Mouse (Mus musculus): ENCODE results near the gene Cdsn. TPM values are rescaled to one million over a fixed set of nuclear protein-coding genes. Genes with fewer than 3 reads are reported as not detected.

Cdsn gene
- total RNA-seq, 2 experiments from 2014 or later: 0.14 to 0.15 TPM

GRCm38 (mm10) chr17:35532901-35533300 is 19.0 kb upstream of the Cdsn start, which contains the start of gene Psors1c2:
Psors1c2 (plus strand) TSS chr17:35533201.
- DNase-seq: no peak
- intact Hi-C loops (cut with DNase I): loop anchor here (1.0 kb wide), 1 partner anchor 49 kb away; no protein-coding TSS in a partner anchor

GRCm38 (mm10) chr17:35534343-35534742 is 17.6 kb upstream of the Cdsn start:
- intact Hi-C loops (cut with DNase I): no loop called here

GRCm38 (mm10) chr17:35537421-35537820 is 14.5 kb upstream of the Cdsn start:
- DNase-seq: no peak
- intact Hi-C loops (cut with DNase I): no loop called here

More at GRCm38 (mm10) chr17:35534343-35534742, 17.6 kb upstream of the Cdsn start:
- peak; percentile 70 to 84 for DNase-seq

GRCm38 (mm10) chr17:35538476-35538875 is 13.5 kb upstream of the Cdsn start:
- no peak for DNase-seq
- intact Hi-C loops (cut with DNase I): no loop called here

- DNase-seq: no peak
- intact Hi-C loops (cut with DNase I): no loop called here
These were observed 12.4 kb upstream of the Cdsn start for GRCm38 (mm10) chr17:35539540-35539939.

GRCm38 (mm10) chr17:35542761-35543411 is 9.0 kb upstream of the Cdsn start:
- no peak for DNase-seq
- intact Hi-C loops (cut with DNase I): no loop called here

GRCm38 (mm10) chr17:35543412-35543861 is 8.5 kb upstream of the Cdsn start:
- intact Hi-C loops (cut with DNase I): no loop called here
- DNase-seq: peak in 1 of 2 experiments; percentile 22

GRCm38 (mm10) chr17:35544001-35544400 is 7.9 kb upstream of the Cdsn start:
- DNase-seq: no peak
- intact Hi-C loops (cut with DNase I): loop anchor here (2.0 kb wide), 1 partner anchor 35 kb away; no protein-coding TSS in a partner anchor

GRCm38 (mm10) chr17:35544680-35545079 is 7.2 kb upstream of the Cdsn start:
- DNase-seq: peak; percentile 61 to 76
- intact Hi-C loops (cut with DNase I): loop anchor here (2.0 kb wide), 1 partner anchor 34 kb away; no protein-coding TSS in a partner anchor

- DNase-seq: no peak
- intact Hi-C loops (cut with DNase I): no loop called here
These were observed 4.5 kb upstream of the Cdsn start for GRCm38 (mm10) chr17:35547465-35547864.

- no peak for DNase-seq
- intact Hi-C loops (cut with DNase I): no loop called here
These were observed 3.3 kb upstream of the Cdsn start for GRCm38 (mm10) chr17:35548636-35549035.

- intact Hi-C loops (cut with DNase I): no loop called here
These were observed 2.3 kb upstream of the Cdsn start for GRCm38 (mm10) chr17:35549437-35550142.

GRCm38 (mm10) chr17:35550143-35550494 is 1.8 kb upstream of the Cdsn start:
- no peak for DNase-seq
- intact Hi-C loops (cut with DNase I): no loop called here

More at GRCm38 (mm10) chr17:35549437-35550142, 2.3 kb upstream of the Cdsn start:
- peak; percentile 91 to 92 for DNase-seq

GRCm38 (mm10) chr17:35550871-35551270 is 1.1 kb upstream of the Cdsn start:
- DNase-seq: no peak
- intact Hi-C loops (cut with DNase I): no loop called here

- intact Hi-C loops (cut with DNase I): no loop called here
- no peak for DNase-seq
These were observed 2.4 kb downstream of the Cdsn start for GRCm38 (mm10) chr17:35554321-35554720.

- no peak for DNase-seq
- intact Hi-C loops (cut with DNase I): no loop called here
These were observed 3.0 kb downstream of the Cdsn start for GRCm38 (mm10) chr17:35554761-35555397.

GRCm38 (mm10) chr17:35556186-35556765 is 4.3 kb downstream of the Cdsn start:
- no peak for DNase-seq
- intact Hi-C loops (cut with DNase I): no loop called here

GRCm38 (mm10) chr17:35556812-35557211 is 4.9 kb downstream of the Cdsn start:
- intact Hi-C loops (cut with DNase I): no loop called here
- DNase-seq: peak; percentile 42 to 68

GRCm38 (mm10) chr17:35557351-35557750 is 5.4 kb downstream of the Cdsn start:
- no peak for DNase-seq
- intact Hi-C loops (cut with DNase I): no loop called here

- intact Hi-C loops (cut with DNase I): no loop called here
- DNase-seq: no peak
These were observed 6.3 kb downstream of the Cdsn start for GRCm38 (mm10) chr17:35558216-35558615.

GRCm38 (mm10) chr17:35567150-35567549 is 15.2 kb downstream of the Cdsn start, which contains the start of gene 2300002M23Rik:
2300002M23Rik (plus strand) TSS chr17:35567450.
- intact Hi-C loops (cut with DNase I): no loop called here

More at GRCm38 (mm10) chr17:35567150-35567549, 15.2 kb downstream of the Cdsn start, which contains the start of gene 2300002M23Rik:
- no peak for DNase-seq

Data from heart, postnatal 10 days (tissue).